Mouse (Mus musculus) liver, embryonic 14.5 days (tissue): ENCODE measurements around the gene Zbtb43. TPM values are rescaled to one million over a fixed set of nuclear protein-coding genes. Genes with fewer than 3 reads are reported as not detected.

Experiments
- ATAC-seq: fragments of 200-750 bp; cut with Nextera tagmentation; 2 replicates; pipeline ENCODE4 v1.8.0; 2017; ENCODE audit warnings: moderate number of reproducible peaks, mild to moderate bottlenecking, moderate library complexity; ENCODE audit not compliant: insufficient read depth
- DNase-seq, 3 experiments: peaks; one replicate each; pipeline ENCODE4 v3.0.0-alpha.2; 2012 to 2013; ENCODE audit warnings: low read depth in 3 of 3, low spot score in 3 of 3
- H3K27ac ChIP-seq: fragments of 300-500 bp; sonication (generic); 2 replicates; pipeline ENCODE4 v1.5.1; 2014; ENCODE audit warnings: moderate library complexity, mild to moderate bottlenecking, control low read depth, inconsistent platforms
- H3K27me3 ChIP-seq: fragments of 300-500 bp; sonication (generic); 2 replicates; pipeline ENCODE4 v1.6.1; 2014; ENCODE audit warnings: mild to moderate bottlenecking, low read length, moderate library complexity; ENCODE audit not compliant: control insufficient read depth, insufficient read depth
- H3K36me3 ChIP-seq: fragments of 300-500 bp; sonication (generic); replicated peaks from 2 replicates; pipeline ENCODE4 v1.6.1; 2014; ENCODE audit warnings: low read depth; ENCODE audit not compliant: control insufficient read depth, insufficient read depth
- H3K4me1 ChIP-seq, 2 experiments: fragments of 200-500 bp in 1 of 2; fragments of 300-500 bp in 1 of 2; sonication (generic) in 1 of 2; replicated peaks; 2 replicates each; pipeline ENCODE4 v1.6.1; 2012 to 2014; ENCODE audit warnings: antibody characterized with exemption in 1 of 2, inconsistent platforms in 1 of 2, low read length in 1 of 2; ENCODE audit not compliant: control insufficient read depth in 2 of 2, insufficient read depth in 2 of 2
- H3K4me2 ChIP-seq: fragments of 300-500 bp; sonication (generic); 2 replicates; pipeline ENCODE4 v1.6.1; 2014; ENCODE audit warnings: low read depth, mild to moderate bottlenecking, control low read depth, moderate library complexity
- H3K4me3 ChIP-seq, 2 experiments: fragments of 200-500 bp in 1 of 2; fragments of 300-500 bp in 1 of 2; sonication (generic) in 1 of 2; 2 replicates each; pipeline ENCODE4 v1.5.1; 2012 to 2014; ENCODE audit warnings: low read depth in 2 of 2, low read length in 2 of 2, mild to moderate bottlenecking in 2 of 2, control low read depth in 1 of 2, inconsistent platforms in 1 of 2, moderate library complexity in 1 of 2; ENCODE audit not compliant: insufficient read depth in 1 of 2
- H3K9ac ChIP-seq: fragments of 300-500 bp; sonication (generic); replicated peaks from 2 replicates; pipeline ENCODE4 v1.6.1; 2014; ENCODE audit warnings: mild to moderate bottlenecking, control low read depth, moderate library complexity
- H3K9me3 ChIP-seq: fragments of 300-500 bp; sonication (generic); 2 replicates; pipeline ENCODE4 v1.6.1; 2016; ENCODE audit warnings: low read length, mixed read lengths; ENCODE audit not compliant: control insufficient read depth
- CTCF ChIP-seq: IDR thresholded peaks from 2 replicates; pipeline ENCODE4 v1.5.1; 2016; ENCODE audit warnings: antibody characterized with exemption, low read depth, control low read depth
- EP300 ChIP-seq: IDR thresholded peaks from 2 replicates; pipeline ENCODE4 v1.6.1; 2016; ENCODE audit warnings: antibody characterized with exemption, low read depth
- WGBS: fragments of 180-500 bp; shearing (Covaris S2); extraction: QIAGEN DNeasy Blood & Tissue Kit; methylation state at CpG from one replicate; pipeline ENCODE4 v1.1.7; 2014; ENCODE audit not compliant: insufficient replicate concordance; 5-methylcytosine and 5-hydroxymethylcytosine counted together
- polyA plus RNA-seq, 2 experiments: library from polyadenylated mRNA; depleted of rRNA in 1 of 2; stranded (reverse) in 1 of 2; unstranded in 1 of 2; fragments of >200 nt; fragmentation: Nextera tagmentation in 1 of 2; extraction: Ambion mirVana in 1 of 2; gene quantifications; 2 replicates each; pipeline versions ENCODE4 v1.2.1 to v1.2.3; 2012 to 2014

Gene Zbtb43
- polyA plus RNA-seq, 2 experiments = 3.8 to 6.1 TPM

DNA sequence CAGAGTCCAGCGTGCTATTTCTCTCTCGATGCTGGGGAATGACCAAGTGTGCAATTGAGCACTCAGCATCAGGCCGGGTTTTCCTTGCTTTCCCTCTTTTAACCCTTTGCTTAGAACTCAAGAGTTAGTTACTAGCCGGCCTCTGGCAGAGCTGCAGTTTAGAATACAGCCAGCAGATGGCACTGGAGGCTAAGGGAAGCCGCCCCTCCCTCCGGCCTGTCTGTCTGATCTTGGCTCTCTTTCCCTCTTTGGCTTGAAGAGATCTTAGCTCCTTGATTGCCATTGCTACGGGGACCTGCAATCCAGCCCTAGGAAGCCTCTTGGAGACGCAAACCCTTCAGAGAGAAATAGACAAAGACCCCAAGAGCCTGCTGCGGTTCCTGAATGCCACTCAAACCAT, 18.5 kb upstream of the Zbtb43 start:
- DNase-seq (no peak), ATAC-seq (no peak)
- Histone ChIP-seq H3K9me3 (no peaks in the 10 kb centered on the region), H3K9ac (no peak overlapping the region), H3K27ac (no peak overlapping the region), H3K36me3 (no peaks in the 10 kb centered on the region), H3K4me2 (no peak overlapping the region), H3K4me1 (no peaks in the 10 kb centered on the region), H3K4me3 (no peak overlapping the region), H3K27me3 (no peaks in the 10 kb centered on the region)
- TF ChIP-seq CTCF (peak; percentile 87), EP300 (no peak)
- 9% methylated on average over 9 of the region's 9 CpGs for WGBS

DNA sequence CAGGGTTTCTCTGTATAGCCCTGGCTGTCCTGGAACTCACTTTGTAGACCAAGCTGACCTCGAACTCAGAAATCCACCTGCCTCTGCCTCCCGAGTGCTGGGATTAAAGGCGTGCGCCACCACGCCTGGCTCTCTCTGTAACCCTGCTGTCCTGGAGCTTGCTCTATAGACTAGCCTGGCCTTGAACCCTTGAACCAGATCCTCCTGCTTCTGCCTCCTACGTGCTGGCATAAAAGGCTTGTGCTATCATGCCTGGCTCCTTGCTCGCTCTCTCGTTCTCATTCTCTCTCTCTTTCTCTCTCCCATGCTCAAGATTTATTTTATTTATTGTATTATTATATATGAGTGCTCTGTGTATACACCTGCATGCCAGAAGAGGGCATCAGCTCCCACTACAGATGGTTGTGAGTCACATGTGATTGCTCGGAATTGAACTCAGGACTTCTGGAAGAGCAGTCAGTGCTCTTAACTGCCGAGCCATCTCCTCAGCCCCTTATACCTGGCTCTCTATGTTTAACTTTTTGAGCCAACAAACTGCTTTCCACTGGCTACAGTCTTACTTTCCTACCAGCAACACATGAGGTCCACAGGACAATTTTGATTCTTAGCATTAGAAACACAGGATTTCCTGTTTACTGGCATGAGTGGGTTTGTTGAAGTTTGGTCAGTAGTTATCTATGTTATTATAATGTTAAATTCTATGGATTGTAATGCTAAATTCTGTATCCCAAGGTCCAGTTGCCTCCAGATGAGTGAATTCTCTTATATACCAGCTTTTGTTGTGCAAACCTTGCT, 9.8 kb upstream of the Zbtb43 start:
- Histone ChIP-seq H3K4me1 (no peaks in the 10 kb centered on the region), H3K27ac (no peak overlapping the region), H3K4me3 (no peak overlapping the region), H3K9ac (no peak overlapping the region), H3K36me3 (no peaks in the 10 kb centered on the region), H3K4me2 (no peak overlapping the region), H3K27me3 (no peaks in the 10 kb centered on the region), H3K9me3 (no peaks in the 10 kb centered on the region)
- ATAC-seq = no peak
- TF ChIP-seq EP300 (no peak), CTCF (peak; percentile 2; the same call in 1 of the 2 replicates)
- no peak for DNase-seq
- 62% methylated on average over 10 of the region's 10 CpGs for WGBS

DNA sequence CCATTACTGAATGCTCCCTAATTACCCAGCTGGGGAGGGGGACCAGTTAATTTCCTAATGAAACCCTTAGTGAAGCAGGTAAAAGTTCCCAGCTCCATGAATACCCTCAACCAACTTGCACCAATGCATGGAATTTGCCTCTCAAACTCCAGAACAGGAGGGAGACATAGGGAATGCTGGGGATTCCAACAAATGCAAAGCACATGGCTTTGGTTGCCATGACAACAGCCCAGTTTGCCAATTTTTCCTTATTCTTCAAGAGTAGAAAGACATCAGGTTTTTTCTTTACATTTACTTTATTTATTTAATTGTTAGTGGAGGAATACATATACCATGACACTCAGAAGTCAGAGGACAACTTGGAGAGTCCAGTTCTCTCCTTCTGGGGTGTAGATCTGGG, 7.6 kb upstream of the Zbtb43 start:
- no peak overlapping the region for H3K4me3 ChIP-seq
- no peak overlapping the region for H3K4me2 ChIP-seq
- DNase-seq = no peak
- ATAC-seq = no peak
- H3K9ac ChIP-seq = no peak overlapping the region
- no peaks in the 10 kb centered on the region for H3K4me1 ChIP-seq
- H3K27ac ChIP-seq = no peak overlapping the region
- H3K36me3 ChIP-seq = no peaks in the 10 kb centered on the region
- H3K27me3 ChIP-seq = no peaks in the 10 kb centered on the region
- H3K9me3 ChIP-seq = no peaks in the 10 kb centered on the region
- TF ChIP-seq EP300 = no peak
- TF ChIP-seq CTCF = no peak

- TF ChIP-seq CTCF = no peak
- no peak for TF ChIP-seq EP300
- peak; percentile 69 for ATAC-seq
- DNase-seq = no peak
These were observed 553 bp downstream of the Zbtb43 start for GRCm38 (mm10) chr2:33467546-33468465.

DNA sequence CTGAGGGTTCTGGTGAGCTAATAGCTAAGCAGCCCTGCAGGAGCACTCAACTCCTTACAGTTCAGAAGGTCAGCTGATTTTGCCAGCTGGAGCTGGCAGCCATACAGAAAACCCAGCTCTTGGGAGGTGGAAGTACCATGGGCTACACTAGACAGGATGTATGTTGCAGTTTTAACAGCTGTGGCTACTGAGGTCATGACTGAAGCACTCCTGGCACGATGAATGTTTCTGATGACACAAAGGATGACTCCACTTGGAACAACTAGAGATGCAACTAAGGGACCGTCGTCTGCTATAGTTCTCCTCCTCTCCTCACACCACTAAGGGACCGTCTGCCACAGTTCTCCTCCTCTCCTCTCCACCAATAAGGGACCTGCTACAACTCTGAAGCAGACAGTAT, 2.4 kb downstream of the Zbtb43 start:
- Histone ChIP-seq H3K27ac (no peak overlapping the region), H3K4me3 (no peak overlapping the region), H3K9me3 (no peaks in the 10 kb centered on the region), H3K4me1 (peaks cover 6 to 10% of the 10 kb centered on the region in 2 experiments), H3K9ac (no peak overlapping the region), H3K27me3 (no peaks in the 10 kb centered on the region), H3K4me2 (no peak overlapping the region), H3K36me3 (peaks cover 13% of the 10 kb centered on the region)
- DNase-seq = no peak
- no peak for ATAC-seq
- 71% methylated on average over 4 of the region's 4 CpGs for WGBS
- TF ChIP-seq EP300 = no peak
- TF ChIP-seq CTCF = no peak

More at GRCm38 (mm10) chr2:33467546-33468465, 553 bp downstream of the Zbtb43 start:
- Histone ChIP-seq H3K36me3 (peaks cover 2% of the 10 kb centered on the region), H3K9ac (peak overlapping the region; percentile 85), H3K4me2 (peak overlapping the region; percentile 71), H3K4me1 (peaks cover 6 to 10% of the 10 kb centered on the region in 2 experiments), H3K9me3 (no peaks in the 10 kb centered on the region), H3K27ac (peak overlapping the region; percentile 38), H3K4me3 (peak overlapping the region; percentile 87 to 90), H3K27me3 (no peaks in the 10 kb centered on the region)
- WGBS = 4% methylated on average over 50 of the region's 57 CpGs
